Mouse (Mus musculus) small intestine, adult 10 weeks (tissue): ENCODE results near the gene Neurl3. TPM values are rescaled to one million over a fixed set of nuclear protein-coding genes. Genes with fewer than 3 reads are reported as not detected.

Source experiments
- polyA plus RNA-seq: library from polyadenylated mRNA; stranded (reverse); fragments of 350-450 nt; fragmentation: Illumina TruSeq; extraction: RNeasy Lipid Tissue Mini Kit (QIAGEN cat#74804); gene quantifications from one replicate; pipeline ENCODE4 v1.2.3, GENCODE M21; 2014; ENCODE audit warnings: low replicate concordance

Gene Neurl3
- polyA plus RNA-seq, result 187 TPM

DNA sequence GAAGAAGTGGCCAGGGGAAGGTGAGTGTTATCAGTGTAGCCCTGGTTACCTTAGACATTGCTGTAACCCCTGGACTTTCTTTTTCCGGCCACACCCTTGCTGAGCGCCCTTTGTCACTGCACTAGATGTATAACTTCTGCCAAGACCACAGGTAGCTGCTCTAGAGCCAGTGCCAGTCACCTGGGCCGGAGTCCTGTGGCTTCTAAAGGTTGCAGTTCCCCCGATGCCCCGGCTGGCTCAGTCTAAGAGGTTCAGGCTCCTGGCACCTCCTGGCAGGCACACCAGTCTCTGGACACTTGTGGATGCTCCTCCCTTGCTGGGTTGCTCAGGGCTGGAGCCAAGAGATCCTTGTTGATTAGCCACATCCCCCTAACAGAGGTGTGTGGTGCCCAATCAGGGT lies at the start of gene Neurl3:
TSS of gene Neurl3 (minus strand) at position 225 of the 400 bp plus-strand sequence.

DNA sequence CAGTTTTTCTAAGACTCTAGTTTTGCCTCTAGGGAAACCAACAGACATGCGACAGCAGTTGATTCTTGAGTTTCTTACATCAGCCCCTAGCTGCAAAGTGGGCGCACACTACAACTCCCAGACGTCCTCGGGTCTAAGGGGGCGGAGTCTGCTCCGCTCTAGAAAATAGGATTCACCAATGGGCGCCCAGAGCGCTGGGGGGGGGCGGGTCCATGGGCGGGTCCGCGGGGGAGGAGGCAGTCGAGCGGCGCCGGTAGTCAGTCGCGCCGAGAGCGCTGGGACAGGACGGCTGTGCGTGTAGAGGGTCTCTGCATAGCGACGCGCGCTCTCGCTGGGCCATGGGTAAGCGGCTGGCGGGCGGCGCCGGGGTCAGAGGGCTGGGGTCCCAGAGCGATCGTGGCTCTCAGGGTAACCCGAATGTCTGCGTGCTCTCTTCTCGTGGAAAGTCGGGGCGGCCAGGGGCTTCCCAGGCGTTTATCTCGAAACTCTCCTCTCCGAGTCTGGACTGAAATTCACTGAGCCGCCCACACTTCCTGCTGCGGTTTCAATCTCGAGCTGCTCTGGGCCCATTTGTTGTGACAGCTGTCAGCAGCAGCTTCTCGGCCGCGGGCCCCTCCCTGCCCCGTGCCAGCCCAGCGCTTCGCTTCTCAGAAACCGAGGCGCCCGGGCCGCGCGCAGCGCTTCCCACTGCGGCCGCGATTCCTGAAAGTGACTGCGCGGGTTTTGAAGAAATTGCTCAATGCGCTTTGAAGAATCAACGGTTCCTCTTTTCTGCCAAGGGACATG lies 33.2 kb upstream of the Neurl3 start, which contains the start of gene Arid5a:
TSS of gene Arid5a (plus strand) at position 239 of the 786 bp plus-strand sequence.

DNA sequence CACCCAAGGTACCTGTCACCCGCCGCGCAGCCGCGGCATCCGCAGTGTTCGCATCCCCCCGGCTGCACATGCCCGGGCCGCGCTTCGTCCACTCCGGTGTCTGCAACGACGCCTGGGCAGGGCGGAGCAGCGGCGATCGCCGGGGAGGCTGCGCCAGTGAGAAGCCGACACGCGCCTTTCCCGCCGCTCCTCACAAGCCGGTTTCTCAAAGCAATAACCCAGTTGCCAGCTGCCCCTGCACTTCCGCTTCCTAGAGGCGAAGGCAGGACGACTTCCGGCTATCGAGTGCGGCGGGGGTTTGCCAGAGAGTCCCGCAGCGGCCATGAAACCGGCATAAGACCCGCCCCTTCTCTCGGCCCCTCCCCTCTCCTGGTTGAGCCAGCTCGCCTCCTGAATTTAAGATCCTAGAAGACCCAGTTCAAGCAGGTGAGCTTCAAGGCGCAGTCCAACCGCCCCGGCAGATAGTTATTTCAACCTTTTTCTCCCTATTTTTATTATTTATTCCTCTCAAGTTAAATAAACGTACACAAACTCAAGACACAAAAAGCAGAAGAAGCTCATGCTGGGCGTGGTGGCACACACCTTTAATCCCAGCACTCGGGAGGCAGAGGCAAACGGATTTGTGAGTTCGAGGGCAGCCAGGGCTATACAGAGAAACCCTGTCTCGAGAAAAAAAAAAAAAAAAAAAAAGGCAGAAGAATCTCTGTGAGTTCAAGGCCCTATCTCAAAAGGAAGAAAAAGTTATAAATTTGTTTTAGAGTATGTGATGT lies 30.2 kb downstream of the Neurl3 start, which contains the start of gene Uggt1:
TSS of gene Uggt1 (minus strand) at position 663 of the 770 bp plus-strand sequence.

Other genes starting within 250 kb of the Neurl3 start
- 4.5 TPM for gene Hs6st1, start 206.3 kb downstream of the Neurl3 start, polyA plus RNA-seq
- 37.4 TPM for gene Uggt1, start 30.0 kb downstream of the Neurl3 start, polyA plus RNA-seq
- 0.07 TPM for gene Arid5a, start 33.1 kb upstream of the Neurl3 start, polyA plus RNA-seq
- 11.0 TPM for gene Kansl3, start 94.5 kb upstream of the Neurl3 start, polyA plus RNA-seq
- not detected for gene Fer1l5, start 97.6 kb upstream of the Neurl3 start, polyA plus RNA-seq
- 2.9 TPM for gene Lman2l, start 170.6 kb upstream of the Neurl3 start, polyA plus RNA-seq
- gene Cnnm4, start 196.9 kb upstream of the Neurl3 start, polyA plus RNA-seq, result 13.8 TPM
- 3.8 TPM for gene Cnnm3, start 237.2 kb upstream of the Neurl3 start, polyA plus RNA-seq